Mouse (Mus musculus) kidney, embryonic 16.5 days (tissue): ENCODE data around the gene Nxn. TPM values are rescaled to one million over a fixed set of nuclear protein-coding genes. Genes with fewer than 3 reads are reported as not detected.

ENCODE experiments used
- ATAC-seq: fragments of 200-750 bp; cut with Nextera tagmentation; 2 replicates; pipeline ENCODE4 v1.8.0; 2017; ENCODE audit warnings: moderate TSS enrichment; ENCODE audit not compliant: low FRiP score, low TSS enrichment
- H3K27ac ChIP-seq: fragments of 300-500 bp; sonication (generic); 2 replicates; pipeline ENCODE4 v1.5.1; 2014; ENCODE audit warnings: low read length
- H3K27me3 ChIP-seq: fragments of 300-500 bp; sonication (generic); 2 replicates; pipeline ENCODE4 v1.6.1; 2014; ENCODE audit warnings: low read length, control low read depth, mixed read lengths; ENCODE audit not compliant: insufficient read depth
- H3K36me3 ChIP-seq: fragments of 300-500 bp; sonication (generic); 2 replicates; pipeline ENCODE4 v1.6.1; 2014; ENCODE audit warnings: low read length, control low read depth, mixed read lengths; ENCODE audit not compliant: insufficient read depth
- H3K4me1 ChIP-seq: fragments of 300-500 bp; sonication (generic); 2 replicates; pipeline ENCODE4 v1.6.1; 2014; ENCODE audit warnings: low read length, control low read depth, mixed read lengths; ENCODE audit not compliant: insufficient read depth
- H3K4me2 ChIP-seq: fragments of 300-500 bp; sonication (generic); replicated peaks from 2 replicates; pipeline ENCODE4 v1.6.1; 2014; ENCODE audit warnings: low read depth, low read length
- H3K4me3 ChIP-seq: fragments of 300-500 bp; sonication (generic); 2 replicates; pipeline ENCODE4 v1.5.1; 2014; ENCODE audit warnings: mild to moderate bottlenecking, low read length
- H3K9ac ChIP-seq: fragments of 300-500 bp; sonication (generic); replicated peaks from 2 replicates; pipeline ENCODE4 v1.6.1; 2014; ENCODE audit warnings: low read length
- H3K9me3 ChIP-seq: fragments of 300-500 bp; sonication (generic); 2 replicates; pipeline ENCODE4 v1.6.1; 2016; ENCODE audit warnings: low read length, control low read depth
- WGBS: fragments of 180-500 bp; shearing (Covaris S2); extraction: QIAGEN DNeasy Blood & Tissue Kit; methylation state at CpG from one replicate; pipeline ENCODE4 v1.1.7; 2014; 5-methylcytosine and 5-hydroxymethylcytosine counted together
- polyA plus RNA-seq: library from polyadenylated mRNA; unstranded; fragments of >200 nt; fragmentation: Nextera tagmentation; extraction: Ambion mirVana; gene quantifications from 2 replicates; pipeline ENCODE4 v1.2.1, GENCODE M21; 2015

The Nxn gene
- polyA plus RNA-seq, 1 experiment from 2014 or later = 26.9 TPM

DNA sequence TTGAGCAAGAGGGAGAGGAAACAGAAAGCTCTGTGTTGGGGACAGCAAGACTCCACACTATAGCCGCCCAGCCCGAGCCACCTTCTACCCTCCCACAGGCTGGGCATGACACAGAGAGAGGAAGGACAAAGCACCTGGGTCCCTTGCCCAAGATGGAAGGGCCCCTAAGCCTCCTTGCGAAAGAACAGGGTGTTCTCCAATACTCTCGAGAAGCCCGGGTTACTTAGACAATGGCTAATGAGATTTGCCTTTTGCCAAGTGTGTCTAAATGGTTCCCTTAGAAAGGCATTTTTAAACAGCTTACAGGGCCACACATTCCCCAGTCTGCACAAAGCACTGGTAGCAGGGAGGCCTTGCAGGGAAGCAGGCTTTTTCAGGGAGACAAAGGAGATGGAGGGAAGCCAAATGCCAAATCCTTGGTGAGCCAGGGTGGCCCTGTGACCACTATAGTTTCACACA, 130.9 kb downstream of the Nxn start:
- 71% methylated on average over 5 of the region's 5 CpGs for WGBS
- no peak overlapping the region for H3K27ac ChIP-seq

DNA sequence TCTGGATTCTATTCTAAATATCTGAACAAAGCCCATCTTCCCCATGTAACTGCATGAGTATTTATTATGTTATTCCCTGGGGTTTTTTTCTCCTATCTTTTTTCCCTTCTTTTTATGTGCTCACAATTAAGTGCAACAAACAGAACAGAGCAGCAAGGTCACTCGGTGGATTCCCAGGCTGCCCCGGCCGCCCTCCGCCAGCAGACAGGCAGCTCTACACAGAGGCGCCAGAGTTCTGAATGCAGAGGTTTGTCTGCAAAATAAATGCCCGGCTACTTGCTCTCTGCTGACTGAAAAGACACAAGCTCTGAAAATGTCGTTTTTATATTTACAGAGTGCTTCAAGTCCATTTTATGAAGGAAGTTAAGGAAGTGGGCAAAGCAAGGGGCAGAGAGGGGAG, 131.4 kb downstream of the Nxn start:
- Histone ChIP-seq H3K9me3 (no peaks in the 10 kb centered on the region), H3K36me3 (peaks cover 8% of the 10 kb centered on the region), H3K27me3 (no peaks in the 10 kb centered on the region), H3K4me1 (peaks cover 6% of the 10 kb centered on the region), H3K9ac (no peak overlapping the region), H3K27ac (no peak overlapping the region), H3K4me2 (no peak overlapping the region), H3K4me3 (no peak overlapping the region)
- no peak for ATAC-seq
- 66% methylated on average over 7 of the region's 7 CpGs for WGBS

More for the DNA sequence above, 130.9 kb downstream of the Nxn start:
- Histone ChIP-seq H3K4me2 (no peak overlapping the region), H3K9ac (no peak overlapping the region), H3K9me3 (no peaks in the 10 kb centered on the region), H3K4me1 (0 out of 2 replicates have a peak, but pooled peaks cover under 1% of the 10 kb centered on the region), H3K4me3 (no peak overlapping the region), H3K27me3 (no peaks in the 10 kb centered on the region), H3K36me3 (peaks cover 8% of the 10 kb centered on the region)
- ATAC-seq = no peak

DNA sequence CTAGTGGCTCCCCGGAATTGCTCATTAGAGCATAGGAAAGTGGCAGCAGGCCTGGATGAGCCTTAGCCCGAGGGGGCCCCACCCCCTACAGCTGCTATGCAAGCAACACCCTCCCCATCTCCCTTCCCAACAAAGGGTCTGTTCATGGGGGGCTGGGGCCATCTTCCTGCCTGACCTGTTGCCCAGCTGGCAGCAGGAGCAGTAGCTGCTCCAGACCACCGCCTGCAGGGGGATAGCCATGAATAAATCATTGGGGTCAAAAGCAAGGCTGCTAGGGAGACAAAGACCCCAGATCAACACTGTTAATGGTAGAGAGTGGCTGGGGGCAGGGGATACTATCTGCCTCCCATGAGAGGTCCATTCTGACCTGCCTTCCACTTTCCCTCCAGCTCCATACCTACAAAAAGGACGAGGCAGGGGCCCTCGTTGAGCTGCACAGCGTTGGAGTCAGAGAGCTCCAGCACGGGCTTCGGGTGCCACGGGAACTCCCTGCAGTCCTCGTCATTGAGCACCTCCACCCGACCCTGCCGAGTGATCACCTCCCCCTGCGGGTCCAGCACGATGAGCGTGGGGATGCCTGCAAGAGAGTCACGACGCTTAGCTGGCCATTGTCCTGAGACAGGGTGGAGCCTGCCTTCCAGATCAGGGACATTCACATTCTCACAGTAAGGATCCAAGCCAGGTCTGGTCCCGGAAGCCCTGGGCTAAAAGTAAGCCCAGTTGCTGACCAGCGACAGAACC, 136.2 kb downstream of the Nxn start:
- H3K27me3 ChIP-seq = no peaks in the 10 kb centered on the region
- peaks cover 9% of the 10 kb centered on the region for H3K4me1 ChIP-seq
- H3K36me3 ChIP-seq = peaks cover 7% of the 10 kb centered on the region
- H3K9ac ChIP-seq = no peak overlapping the region
- no peak overlapping the region for H3K4me3 ChIP-seq
- H3K4me2 ChIP-seq = no peak overlapping the region
- no peaks in the 10 kb centered on the region for H3K9me3 ChIP-seq
- WGBS = 14% methylated on average over 19 of the region's 19 CpGs
- H3K27ac ChIP-seq = no peak overlapping the region
- no peak for ATAC-seq

DNA sequence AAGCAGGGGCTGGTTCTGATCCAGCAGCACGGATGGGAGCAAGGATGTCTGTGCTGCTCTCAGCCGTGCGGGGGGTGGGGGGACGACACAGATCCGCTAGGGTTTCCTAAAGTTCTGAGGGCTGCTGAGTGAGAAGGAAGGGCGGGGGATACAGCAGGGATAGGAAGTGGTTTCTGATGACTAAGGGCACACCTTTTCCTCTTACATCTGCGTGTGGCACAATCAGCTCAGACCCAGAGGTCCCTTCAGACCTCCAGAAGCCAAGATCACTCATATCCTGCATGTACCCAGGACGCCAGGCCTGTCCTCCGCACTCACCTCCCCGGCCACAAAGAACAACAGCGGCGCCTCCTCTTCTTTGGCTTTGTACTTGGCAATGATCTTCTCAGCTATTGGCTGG, 137.7 kb downstream of the Nxn start:
- Histone ChIP-seq H3K4me2 (no peak overlapping the region), H3K36me3 (peaks cover 7% of the 10 kb centered on the region), H3K9me3 (no peaks in the 10 kb centered on the region), H3K27me3 (no peaks in the 10 kb centered on the region), H3K27ac (no peak overlapping the region), H3K4me3 (no peak overlapping the region), H3K9ac (no peak overlapping the region), H3K4me1 (peaks cover 13% of the 10 kb centered on the region)
- ATAC-seq = no peak
- 83% methylated on average over 12 of the region's 12 CpGs for WGBS

DNA sequence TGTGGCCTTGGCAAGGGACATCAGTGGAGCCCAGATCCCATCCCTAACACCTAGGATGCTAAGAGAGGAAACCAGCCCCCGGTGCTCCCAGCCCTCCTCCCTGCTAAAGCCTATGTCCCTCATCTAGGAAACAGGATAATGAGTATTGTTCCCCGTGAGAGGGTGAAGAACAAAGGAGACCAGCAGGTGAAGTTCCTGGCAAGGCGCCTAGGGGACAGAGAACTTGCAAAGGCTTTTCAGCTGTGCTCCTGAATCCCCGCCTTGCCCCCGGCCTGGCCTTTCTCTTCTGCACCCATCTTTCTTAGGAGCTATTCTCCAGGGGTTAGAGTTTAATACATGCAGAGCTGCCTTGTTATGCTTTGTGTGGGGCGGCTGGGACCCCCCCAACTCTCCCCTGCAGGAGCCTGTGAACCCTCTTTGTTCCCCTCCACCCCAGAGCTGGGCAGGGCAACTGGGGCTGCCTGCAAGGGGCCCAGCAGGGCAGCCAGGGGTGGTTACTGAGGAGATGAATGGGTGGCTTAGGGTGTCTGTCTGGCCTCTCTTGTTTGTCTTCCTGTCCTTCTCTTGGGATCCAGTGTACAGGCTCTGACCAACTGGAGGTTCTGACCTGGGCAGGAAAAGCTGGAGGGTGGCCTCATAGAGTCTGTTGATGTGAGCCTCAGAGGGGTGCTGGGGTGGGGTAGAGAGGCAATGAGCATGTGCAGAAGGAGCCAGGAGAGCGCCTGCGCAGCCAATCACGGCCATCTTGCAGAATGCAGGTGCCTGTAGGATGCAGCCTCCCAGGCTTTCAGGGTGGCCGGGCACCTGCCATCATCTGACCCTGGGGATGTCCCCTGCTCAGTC, 138.5 kb downstream of the Nxn start:
- 78% methylated on average over 10 of the region's 10 CpGs for WGBS
- H3K4me2 ChIP-seq = no peak overlapping the region
- H3K4me1 ChIP-seq = peaks cover 21% of the 10 kb centered on the region
- peaks cover 7% of the 10 kb centered on the region for H3K36me3 ChIP-seq
- no peak overlapping the region for H3K9ac ChIP-seq
- H3K27ac ChIP-seq = no peak overlapping the region
- ATAC-seq = no peak
- no peak overlapping the region for H3K4me3 ChIP-seq
- H3K9me3 ChIP-seq = no peaks in the 10 kb centered on the region
- H3K27me3 ChIP-seq = no peaks in the 10 kb centered on the region

DNA sequence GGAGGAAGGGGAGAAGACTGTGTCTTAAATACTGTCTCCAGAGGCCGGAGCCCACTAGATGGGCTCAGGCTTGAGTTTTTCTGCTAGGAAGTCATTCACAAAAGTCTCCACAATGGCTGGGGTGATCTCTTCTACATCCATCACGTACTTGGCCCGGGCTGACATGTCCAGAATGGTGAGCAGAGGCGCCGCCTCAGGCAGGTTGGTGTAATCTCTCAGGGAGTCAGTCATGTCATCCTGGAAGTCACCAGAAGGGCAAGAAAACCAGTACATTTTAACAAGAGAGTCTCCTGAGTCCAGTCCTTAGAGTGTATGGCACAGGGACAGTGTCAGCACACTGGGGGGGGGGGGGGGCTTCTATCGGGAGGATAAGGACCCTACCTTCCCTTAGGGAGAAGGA, 140.4 kb downstream of the Nxn start:
- Histone ChIP-seq H3K27me3 (no peaks in the 10 kb centered on the region), H3K4me3 (no peak overlapping the region), H3K27ac (no peak overlapping the region), H3K4me1 (peaks cover 23% of the 10 kb centered on the region), H3K36me3 (peaks cover 7% of the 10 kb centered on the region), H3K9me3 (no peaks in the 10 kb centered on the region), H3K4me2 (no peak overlapping the region), H3K9ac (no peak overlapping the region)
- 83% methylated on average over 5 of the region's 6 CpGs for WGBS
- no peak for ATAC-seq

DNA sequence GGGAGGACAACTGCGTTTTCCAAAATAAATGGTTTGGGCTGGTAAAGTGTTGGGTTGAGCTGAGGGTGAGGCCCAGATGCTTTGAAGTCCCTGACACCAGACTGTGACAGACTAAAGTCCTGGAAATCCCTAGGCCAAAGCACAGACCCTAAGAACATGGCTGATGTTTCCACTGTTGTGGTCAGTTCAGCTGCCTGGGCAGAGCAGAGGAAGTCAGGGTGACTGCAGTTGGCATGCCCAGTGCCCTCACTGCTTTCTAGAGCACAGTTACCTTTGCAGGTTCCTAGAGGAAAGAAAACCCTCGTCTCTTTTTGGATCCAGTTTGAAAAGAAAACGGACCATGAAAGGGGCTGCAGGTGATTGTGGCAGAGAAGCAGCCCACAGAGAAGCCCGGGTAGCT, 141.6 kb downstream of the Nxn start:
- Histone ChIP-seq H3K4me1 (peaks cover 16% of the 10 kb centered on the region; the same call in 1 of the 2 replicates), H3K27me3 (no peaks in the 10 kb centered on the region), H3K9me3 (no peaks in the 10 kb centered on the region), H3K4me2 (no peak overlapping the region), H3K4me3 (no peak overlapping the region), H3K27ac (no peak overlapping the region), H3K9ac (no peak overlapping the region), H3K36me3 (peaks cover 7% of the 10 kb centered on the region)
- 58% methylated on average over 4 of the region's 4 CpGs for WGBS
- no peak for ATAC-seq

DNA sequence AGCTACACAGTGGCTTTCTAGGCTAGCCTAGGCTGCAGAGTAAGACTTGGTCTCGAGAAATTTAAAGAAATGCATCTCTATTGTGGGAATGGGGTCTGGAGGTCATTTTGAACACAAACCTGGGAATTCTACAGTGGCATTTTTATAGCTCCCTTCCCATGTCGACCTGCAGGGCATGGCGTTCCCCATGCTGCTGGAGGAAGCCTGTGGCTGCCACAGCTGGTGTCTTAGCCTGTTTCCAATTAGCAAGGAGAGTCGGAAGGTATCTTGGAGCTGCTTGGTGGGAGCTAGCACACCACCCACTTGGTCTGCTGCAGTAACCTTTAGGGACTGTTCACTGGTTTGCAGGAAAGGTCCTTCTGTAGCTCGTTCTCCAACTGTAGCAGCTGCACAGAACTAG, 142.8 kb downstream of the Nxn start:
- WGBS = 21% methylated on average over 5 of the region's 5 CpGs
- no peak for ATAC-seq
- Histone ChIP-seq H3K4me2 (no peak overlapping the region), H3K4me3 (no peak overlapping the region), H3K27me3 (no peaks in the 10 kb centered on the region), H3K9me3 (no peaks in the 10 kb centered on the region), H3K4me1 (peaks cover 14% of the 10 kb centered on the region; the same call in 1 of the 2 replicates), H3K36me3 (peaks cover 9% of the 10 kb centered on the region), H3K9ac (no peak overlapping the region), H3K27ac (no peak overlapping the region)

DNA sequence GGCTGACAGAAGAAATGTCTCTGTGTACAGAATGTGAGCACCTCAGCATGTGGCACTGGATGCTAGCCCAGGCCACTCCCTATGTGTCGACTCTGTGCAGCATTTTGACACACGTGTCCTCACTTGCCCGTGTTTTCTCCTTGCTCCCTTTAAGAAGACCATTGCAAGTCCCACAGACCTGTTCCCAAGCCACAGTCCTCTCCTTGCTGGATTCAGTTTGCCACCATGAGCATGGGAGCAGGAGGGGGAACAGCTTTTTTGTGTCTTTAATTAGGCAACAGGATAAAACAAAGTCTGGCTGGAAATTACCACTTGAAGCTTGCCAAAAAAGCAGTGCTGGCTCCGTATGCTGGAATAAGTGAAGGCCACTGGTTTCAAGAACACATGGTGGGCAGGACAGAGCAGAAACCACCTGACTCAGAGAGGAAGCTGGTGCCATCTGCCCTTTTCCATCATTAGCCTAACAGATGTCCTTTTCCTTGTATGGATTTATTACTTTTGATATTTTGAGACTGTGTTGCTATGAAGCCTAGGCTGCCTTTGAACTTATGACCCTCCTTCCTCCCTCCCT, 143.4 kb downstream of the Nxn start:
- no peak overlapping the region for H3K4me3 ChIP-seq

More for the DNA sequence above, 143.4 kb downstream of the Nxn start:
- no peaks in the 10 kb centered on the region for H3K27me3 ChIP-seq
- peaks cover 15% of the 10 kb centered on the region for H3K36me3 ChIP-seq
- H3K4me2 ChIP-seq = no peak overlapping the region
- no peak for ATAC-seq
- H3K9me3 ChIP-seq = no peaks in the 10 kb centered on the region
- H3K9ac ChIP-seq = no peak overlapping the region; the same call in 1 of the 2 replicates
- peaks cover 14% of the 10 kb centered on the region; the same call in 1 of the 2 replicates for H3K4me1 ChIP-seq
- 65% methylated on average over 4 of the region's 4 CpGs for WGBS
- H3K27ac ChIP-seq = no peak overlapping the region
